In genomic region chrX:140541711-140542473, GRCm38 (mm10) we compare ENCODE assay signal across 7 mouse cellular contexts. TPM values are rescaled to one million over a fixed set of nuclear protein-coding genes. Genes with fewer than 3 reads are reported as not detected.
DNase-seq lines count a peak whose midpoint lies in the region; ATAC-seq and TF ChIP-seq lines count a peak whose summit lies in the region.

No protein-coding gene starts in this region.

- H3K9ac ChIP-seq in MEL (ENCODE audit: control insufficient read depth, low read depth, low read length, poor library complexity, severe bottlenecking) = peak overlapping the region; percentile 72
- H3K9ac ChIP-seq in heart, embryonic 13.5 days = peak overlapping the region; percentile 86
- peak overlapping the region; percentile 52 for H3K9ac ChIP-seq in stomach, embryonic 14.5 days (replicated peaks; ENCODE audit: low read depth, low read length)

- peak; percentile 57 for DNase-seq in MEL (ENCODE audit: low read depth, low spot score)
- peak; percentile 14 for DNase-seq in embryo, embryonic 11.5 days (ENCODE audit: low read depth, low spot score)
- DNase-seq in kidney, postnatal 4 days = peak; percentile 50 to 62

- H3K9me3 ChIP-seq in MEL (replicated peaks; ENCODE audit: insufficient read depth, low read length) = no peaks in the 10 kb centered on the region
- H3K9me3 ChIP-seq in heart, embryonic 13.5 days = no peaks in the 10 kb centered on the region
- no peaks in the 10 kb centered on the region for H3K9me3 ChIP-seq in stomach, embryonic 14.5 days (ENCODE audit: control insufficient read depth, low read depth, low read length)

- no peak for TF ChIP-seq RAD21 in MEL (IDR thresholded peaks at IDR 0.05; ENCODE audit: low read depth, low read length)

- H3K27me3 ChIP-seq in C2C12 (ENCODE audit: control insufficient read depth, insufficient read depth, insufficient read length) (no peaks in the 10 kb centered on the region), MEL (ENCODE audit: control insufficient read depth in 1 of 2, insufficient read depth in 2 of 2, low read length in 2 of 2) (no peaks in the 10 kb centered on the region)
- H3K27me3 ChIP-seq in heart, embryonic 13.5 days (replicated peaks) = peaks cover 14% of the 10 kb centered on the region
- H3K27me3 ChIP-seq in stomach, embryonic 14.5 days (ENCODE audit: control insufficient read depth, insufficient read depth, low read length) = no peaks in the 10 kb centered on the region

- no peak for ATAC-seq in heart, embryonic 13.5 days (ENCODE audit: extremely low read depth, insufficient number of reproducible peaks, low FRiP score, low TSS enrichment)
- peak; percentile 10; the same call in 1 of the 2 replicates for ATAC-seq in megakaryocyte progenitor cell, adult 5-6 weeks (replicated peaks; ENCODE audit: poor library complexity)
- ATAC-seq in stomach, embryonic 14.5 days (ENCODE audit: insufficient number of reproducible peaks, insufficient read depth, low FRiP score, low read depth) = peak; percentile 60; the same call in 1 of the 2 replicates

- no peak for TF ChIP-seq EP300 in MEL (IDR thresholded peaks at IDR 0.05; ENCODE audit: low read depth in 1 of 2, low read length in 2 of 2)

- H3K79me3 ChIP-seq in C2C12 (ENCODE audit: low read depth) = no peaks in the 10 kb centered on the region

- TF ChIP-seq CTCF in C2C12 (IDR thresholded peaks at IDR 0.05; ENCODE audit: control insufficient read depth, insufficient read depth, insufficient read length) (no peak), MEL (IDR thresholded peaks at IDR 0.05 in 2 of 3, conservative IDR thresholded peaks at IDR 0.05 in 1 of 3; ENCODE audit: control insufficient read depth in 1 of 3, insufficient read depth in 1 of 3, low read depth in 2 of 3, low read length in 3 of 3, poor library complexity in 1 of 3, severe bottlenecking in 1 of 3) (no peak)

- peak overlapping the region; percentile 38 for H3K4me3 ChIP-seq in C2C12 (ENCODE audit: insufficient read depth, poor library complexity, severe bottlenecking)
- peak overlapping the region; percentile 72 to 76 for H3K4me3 ChIP-seq in MEL (ENCODE audit: control insufficient read depth in 1 of 2, insufficient read depth in 1 of 2, low read depth in 2 of 2, low read length in 2 of 2)
- peak overlapping the region; percentile 63 for H3K4me3 ChIP-seq in heart, embryonic 13.5 days
- peak overlapping the region; percentile 40 for H3K4me3 ChIP-seq in stomach, embryonic 14.5 days (ENCODE audit: low read depth, low read length)

- H3K27ac ChIP-seq in MEL (ENCODE audit: control insufficient read depth, low read depth, low read length) = peak overlapping the region; percentile 86
- H3K27ac ChIP-seq in heart, embryonic 13.5 days (replicated peaks) = peak overlapping the region; percentile 94
- H3K27ac ChIP-seq in stomach, embryonic 14.5 days (ENCODE audit: low read length) = peak overlapping the region; percentile 77

- H3K36me3 ChIP-seq in C2C12 (ENCODE audit: control insufficient read depth, insufficient read depth) (peaks cover 7% of the 10 kb centered on the region), MEL (ENCODE audit: control insufficient read depth in 1 of 2, insufficient read depth in 2 of 2, low read length in 2 of 2) (peaks cover 0 to 48% of the 10 kb centered on the region in 2 experiments; a peak in 2 of 4 replicates)
- H3K36me3 ChIP-seq in heart, embryonic 13.5 days = peaks cover 10% of the 10 kb centered on the region
- H3K36me3 ChIP-seq in stomach, embryonic 14.5 days (ENCODE audit: control insufficient read depth, insufficient read depth, low read length) = no peaks in the 10 kb centered on the region

- H3K79me2 ChIP-seq in C2C12 (ENCODE audit: control insufficient read depth, insufficient read depth) (peaks cover 19% of the 10 kb centered on the region), MEL (ENCODE audit: control insufficient read depth, insufficient read depth, low read length, poor library complexity) (peaks cover 2% of the 10 kb centered on the region; the same call in 1 of the 2 replicates)

- peaks cover 19 to 31% of the 10 kb centered on the region in 2 experiments for H3K4me1 ChIP-seq in MEL (ENCODE audit: control insufficient read depth in 1 of 2, insufficient read depth in 2 of 2, low read length in 2 of 2)
- peaks cover 54% of the 10 kb centered on the region for H3K4me1 ChIP-seq in heart, embryonic 13.5 days
- no peaks in the 10 kb centered on the region; the same call in 1 of the 2 replicates for H3K4me1 ChIP-seq in stomach, embryonic 14.5 days (ENCODE audit: control insufficient read depth, insufficient read depth, low read length)

- 17% methylated on average over 10 of the region's 10 CpGs for WGBS in heart, embryonic 13.5 days
- WGBS in stomach, embryonic 14.5 days = 26% methylated on average over 10 of the region's 10 CpGs

- TF ChIP-seq POLR2A in MEL (IDR thresholded peaks at IDR 0.05; ENCODE audit: control insufficient read depth in 1 of 2, insufficient read depth in 1 of 2, low read depth in 1 of 2, low read length in 2 of 2, poor library complexity in 1 of 2) = no peak

- peak overlapping the region; percentile 74 for H3ac ChIP-seq in C2C12 (ENCODE audit: control insufficient read depth, insufficient read length, low read depth)

- H3K4me2 ChIP-seq in heart, embryonic 13.5 days = peak overlapping the region; percentile 75
- peak overlapping the region; percentile 56 for H3K4me2 ChIP-seq in stomach, embryonic 14.5 days (replicated peaks; ENCODE audit: low read depth, low read length)

TF ChIP-seq in C2C12, 6 proteins besides CTCF, POLR2A, EP300 and RAD21:
- TF ChIP-seq MYOD1 (IDR thresholded peaks at IDR 0.05; ENCODE audit: control insufficient read depth, insufficient read length, low read depth) (no peak), MAX (IDR thresholded peaks at IDR 0.05) (no peak), MYOG (IDR thresholded peaks at IDR 0.05; ENCODE audit: control insufficient read depth, extremely low read depth, insufficient read length) (no peak), FOSL1 (IDR thresholded peaks at IDR 0.05; ENCODE audit: insufficient read depth, low read length, poor library complexity, severe bottlenecking) (no peak), USF1 (IDR thresholded peaks at IDR 0.05; ENCODE audit: low read depth) (no peak), CEBPB (IDR thresholded peaks at IDR 0.05; ENCODE audit: low read depth) (no peak)

TF ChIP-seq in MEL, 35 proteins besides CTCF, POLR2A, EP300 and RAD21:
- TF ChIP-seq SIN3A (IDR thresholded peaks at IDR 0.05; ENCODE audit: low read length) (0 out of 2 replicates have a peak, but pooled peaks have one; percentile 12), MYC (IDR thresholded peaks at IDR 0.05; ENCODE audit: low read depth, low read length) (no peak), TBP (IDR thresholded peaks at IDR 0.05; ENCODE audit: low read depth, low read length) (no peak), USF1 (IDR thresholded peaks at IDR 0.05; ENCODE audit: low read depth, low read length) (no peak)
TF ChIP-seq in MEL: peak in this region for 1.

RNA-seq across cellular contexts. Expression of gene Tsc22d3, which starts 58.6 kb away (rescaled TPM):
- polyA plus RNA-seq in C2C12 (2012; fragmentation: generic; extraction: Trizol) (14.5 TPM), MEL (2012; ENCODE audit: insufficient read depth in 1 of 2, insufficient read length in 2 of 2, low read depth in 1 of 2, low replicate concordance in 2 of 2, missing spikeins in 1 of 2) (10 to 100 TPM in 1 of 2 experiments, not detected in 1; 32.7 TPM)
- 29.5 and 35.9 TPM in 2 replicates for total RNA-seq in MEL (2012; rRNA removed)
- polyA plus RNA-seq in heart, embryonic 13.5 days (2015; fragmentation: Nextera tagmentation; extraction: Ambion mirVana) = 163 and 212 TPM in 2 replicates
- 24.6 and 26.8 TPM in 2 replicates for total RNA-seq in megakaryocyte progenitor cell, adult 5-6 weeks (2015)
- total RNA-seq in megakaryocyte progenitor cell, adult 5-6 weeks (2017) = 25.3 and 29.8 TPM in 2 replicates
- 76.8 and 77.9 TPM in 2 replicates for polyA plus RNA-seq in stomach, embryonic 14.5 days (2014; fragmentation: Nextera tagmentation; extraction: Ambion mirVana)
